Mouse (Mus musculus) stomach, embryonic 14.5 days (tissue): ENCODE results near the gene 9130213A22Rik. TPM values are rescaled to one million over a fixed set of nuclear protein-coding genes. Genes with fewer than 3 reads are reported as not detected.

Experiments
- ATAC-seq: fragments of 200-750 bp; cut with Nextera tagmentation; 2 replicates; pipeline ENCODE4 v1.8.0; 2017; ENCODE audit warnings: low read depth, moderate TSS enrichment; ENCODE audit not compliant: insufficient number of reproducible peaks, insufficient read depth, low FRiP score
- H3K27ac ChIP-seq: fragments of 300-500 bp; sonication (generic); 2 replicates; pipeline ENCODE4 v1.5.1; 2014; ENCODE audit warnings: mild to moderate bottlenecking, low read length, moderate library complexity, mixed read lengths
- H3K27me3 ChIP-seq: fragments of 300-500 bp; sonication (generic); 2 replicates; pipeline ENCODE4 v1.6.1; 2014; ENCODE audit warnings: low read length, control low read depth, mixed read lengths; ENCODE audit not compliant: control insufficient read depth, insufficient read depth
- H3K36me3 ChIP-seq: fragments of 300-500 bp; sonication (generic); 2 replicates; pipeline ENCODE4 v1.6.1; 2014; ENCODE audit warnings: mild to moderate bottlenecking, control low read depth, low read length, moderate library complexity, mixed read lengths; ENCODE audit not compliant: control insufficient read depth, insufficient read depth
- H3K4me1 ChIP-seq: fragments of 300-500 bp; sonication (generic); 2 replicates; pipeline ENCODE4 v1.6.1; 2014; ENCODE audit warnings: low read length, control low read depth, mixed read lengths; ENCODE audit not compliant: control insufficient read depth, insufficient read depth
- H3K4me2 ChIP-seq: fragments of 300-500 bp; sonication (generic); replicated peaks from 2 replicates; pipeline ENCODE4 v1.6.1; 2014; ENCODE audit warnings: low read depth, low read length, control low read depth
- H3K4me3 ChIP-seq: fragments of 300-500 bp; sonication (generic); 2 replicates; pipeline ENCODE4 v1.5.1; 2014; ENCODE audit warnings: low read depth, low read length, control low read depth
- H3K9ac ChIP-seq: fragments of 300-500 bp; sonication (generic); replicated peaks from 2 replicates; pipeline ENCODE4 v1.6.1; 2014; ENCODE audit warnings: low read depth, mild to moderate bottlenecking, control low read depth, low read length, moderate library complexity, mixed read lengths
- H3K9me3 ChIP-seq: fragments of 300-500 bp; sonication (generic); 2 replicates; pipeline ENCODE4 v1.6.1; 2016; ENCODE audit warnings: low read depth, low read length, control low read depth; ENCODE audit not compliant: control insufficient read depth
- WGBS: fragments of 180-500 bp; shearing (Covaris S2); extraction: QIAGEN DNeasy Blood & Tissue Kit; methylation state at CpG from one replicate; pipeline ENCODE4 v1.1.7; 2014; 5-methylcytosine and 5-hydroxymethylcytosine counted together
- polyA plus RNA-seq: library from polyadenylated mRNA; unstranded; fragments of >200 nt; fragmentation: Nextera tagmentation; extraction: Ambion mirVana; gene quantifications from 2 replicates; pipeline ENCODE4 v1.2.1, GENCODE M21; 2014

The 9130213A22Rik gene
- polyA plus RNA-seq: 0.29 and 0.36 TPM in 2 replicates

DNA sequence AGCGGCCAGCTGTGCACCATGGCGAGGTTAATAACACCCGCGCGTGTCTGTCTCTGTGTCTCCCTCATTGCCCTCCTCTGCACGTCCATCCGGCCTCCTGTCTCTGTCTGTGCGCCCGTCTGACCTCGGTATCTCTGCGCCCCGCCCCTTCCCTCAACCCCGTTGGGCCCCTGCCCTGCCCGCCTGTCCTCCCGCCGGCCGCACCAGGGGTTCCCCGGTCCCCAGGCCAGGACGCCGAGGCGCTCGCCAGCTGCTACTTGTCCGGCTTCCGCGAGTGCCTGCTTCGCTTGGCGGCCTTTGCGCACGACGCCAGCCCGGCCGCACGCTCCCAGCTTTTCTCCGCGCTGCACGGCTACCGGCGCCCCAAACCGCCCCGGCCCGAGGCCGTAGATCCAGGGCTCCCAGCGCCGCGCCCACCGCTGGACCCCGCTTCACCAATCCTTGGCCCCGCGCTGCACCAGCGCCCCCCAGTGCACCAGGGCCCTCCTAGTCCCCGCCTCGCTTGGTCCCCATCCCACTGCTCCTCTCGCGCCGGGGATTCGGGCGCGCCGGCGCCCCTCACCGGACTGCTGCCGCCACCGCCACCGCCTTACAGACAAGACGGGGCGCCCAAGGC, at the start of gene 9130213A22Rik:
Gene 9130213A22Rik (minus strand): TSS at position 254 of the 616 bp plus-strand sequence.
- Histone ChIP-seq H3K27ac (peak within 1 kb of the TSS; percentile 87), H3K9ac (peak within 1 kb of the TSS; percentile 60), H3K27me3 (no peaks in the 10 kb centered on the region), H3K4me2 (peak within 1 kb of the TSS; percentile 94), H3K9me3 (no peaks in the 10 kb centered on the region), H3K4me3 (peak within 1 kb of the TSS; percentile 70), H3K4me1 (peaks cover 17% of the 10 kb centered on the region), H3K36me3 (no peaks in the 10 kb centered on the region)
- ATAC-seq: peak; percentile 70
- under 1% methylated on average over 65 of the region's 66 CpGs for WGBS

DNA sequence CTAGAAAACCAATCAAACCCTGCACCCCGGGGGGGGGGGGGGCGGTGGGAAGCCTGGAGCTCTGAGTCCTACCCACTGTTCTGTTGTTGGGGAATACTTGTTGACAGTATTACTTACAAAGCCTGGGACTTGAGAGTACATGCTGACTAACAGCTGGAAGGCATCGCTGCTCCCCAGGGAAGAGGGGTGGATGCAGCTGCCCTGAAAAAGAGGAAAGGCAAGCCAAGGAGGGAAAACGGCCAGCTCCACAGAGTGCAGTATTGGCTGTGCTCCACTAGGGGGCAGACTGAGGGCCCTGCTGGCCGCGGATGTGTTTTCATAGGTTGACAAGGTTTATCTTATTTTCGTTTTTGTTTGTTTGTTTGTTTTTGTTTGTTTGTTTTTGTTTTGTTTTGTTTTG, 49.2 kb upstream of the 9130213A22Rik start:
- no peaks in the 10 kb centered on the region for H3K36me3 ChIP-seq
- no peaks in the 10 kb centered on the region for H3K9me3 ChIP-seq
- no peak for ATAC-seq
- H3K9ac ChIP-seq: no peak overlapping the region
- no peaks in the 10 kb centered on the region for H3K27me3 ChIP-seq
- H3K4me3 ChIP-seq: no peak overlapping the region
- H3K4me1 ChIP-seq: no peaks in the 10 kb centered on the region
- H3K27ac ChIP-seq: no peak overlapping the region
- no peak overlapping the region for H3K4me2 ChIP-seq
- WGBS: 33% methylated on average over 7 of the region's 7 CpGs

DNA sequence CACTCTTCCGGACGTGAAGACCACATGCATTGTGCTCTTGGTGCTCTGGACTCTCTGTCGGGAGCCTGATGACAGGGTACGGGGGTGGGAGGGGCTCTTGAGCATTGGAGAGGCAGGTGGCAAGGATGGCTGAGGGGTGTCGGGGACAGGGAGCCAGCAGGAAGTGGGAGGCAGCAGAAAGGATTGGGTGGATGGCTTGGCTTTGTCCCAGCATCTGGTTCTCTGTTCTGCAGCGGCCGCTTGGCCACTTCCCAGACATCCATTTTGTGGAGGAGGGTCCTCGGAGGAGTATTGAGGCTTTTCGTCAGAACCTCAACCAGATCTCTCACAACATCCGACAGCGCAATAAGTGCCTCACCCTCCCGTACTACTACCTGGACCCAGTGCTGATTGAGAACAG, 46.9 kb upstream of the 9130213A22Rik start:
- no peak overlapping the region for H3K9ac ChIP-seq
- no peaks in the 10 kb centered on the region for H3K27me3 ChIP-seq
- no peaks in the 10 kb centered on the region for H3K9me3 ChIP-seq
- no peaks in the 10 kb centered on the region for H3K36me3 ChIP-seq
- ATAC-seq: no peak
- no peaks in the 10 kb centered on the region for H3K4me1 ChIP-seq
- WGBS: 74% methylated on average over 12 of the region's 12 CpGs
- H3K4me2 ChIP-seq: no peak overlapping the region
- no peak overlapping the region for H3K27ac ChIP-seq
- no peak overlapping the region for H3K4me3 ChIP-seq

DNA sequence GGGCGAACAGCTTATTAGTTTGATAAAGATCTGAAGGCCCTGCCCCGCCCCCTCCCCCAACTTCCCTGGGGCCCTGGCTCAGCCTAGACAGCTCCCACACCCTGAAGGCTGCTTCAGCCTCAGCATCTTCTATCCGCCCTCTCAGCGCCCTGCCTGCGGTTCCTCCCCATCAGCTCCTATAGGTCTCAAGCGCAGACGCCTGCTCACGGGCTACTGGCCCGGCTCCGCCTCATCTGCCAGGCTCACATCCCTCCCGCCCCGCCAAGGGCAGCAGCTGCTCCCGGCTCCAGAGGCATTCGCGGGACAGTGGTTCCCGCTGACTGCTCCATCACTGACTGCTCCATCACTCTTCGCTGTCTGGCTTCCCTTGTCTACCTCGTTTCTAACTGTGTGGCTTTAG, 34.4 kb upstream of the 9130213A22Rik start, which contains the start of gene Alox12b:
Gene Alox12b (plus strand): TSS at position 190 of the 400 bp plus-strand sequence.
- H3K4me2 ChIP-seq: peak within 1 kb of the TSS; percentile 17
- 0 out of 2 replicates have a peak, but pooled peaks cover 7% of the 10 kb centered on the region for H3K4me1 ChIP-seq
- no peak within 1 kb of the TSS for H3K27ac ChIP-seq
- no peaks in the 10 kb centered on the region for H3K36me3 ChIP-seq
- H3K4me3 ChIP-seq: no peak within 1 kb of the TSS
- ATAC-seq: no peak; the same call in 1 of the 2 replicates
- H3K27me3 ChIP-seq: 0 out of 2 replicates have a peak, but pooled peaks cover 8% of the 10 kb centered on the region
- no peaks in the 10 kb centered on the region for H3K9me3 ChIP-seq
- H3K9ac ChIP-seq: no peak within 1 kb of the TSS
- 1% methylated on average over 17 of the region's 18 CpGs for WGBS

DNA sequence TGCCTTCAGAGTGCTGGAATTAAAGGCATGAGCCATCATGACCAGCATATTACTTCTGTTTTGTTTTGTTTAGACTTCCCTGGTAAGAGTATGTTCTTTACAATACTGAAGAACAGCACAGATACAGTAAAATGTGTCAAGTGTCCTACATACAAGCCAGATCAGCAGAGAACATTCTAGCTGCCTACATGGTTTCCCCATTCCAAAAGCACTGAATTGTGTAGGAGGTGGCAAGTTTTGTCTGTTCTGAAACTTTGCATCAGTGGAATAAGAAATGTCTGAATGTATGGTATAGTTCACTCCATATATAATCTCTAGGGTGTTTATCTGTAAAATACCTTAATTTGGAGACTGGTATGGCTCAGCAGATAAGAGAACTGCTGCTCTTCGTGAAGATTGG, 33.0 kb upstream of the 9130213A22Rik start:
- H3K4me3 ChIP-seq: no peak overlapping the region
- H3K9me3 ChIP-seq: no peaks in the 10 kb centered on the region
- H3K4me1 ChIP-seq: 0 out of 2 replicates have a peak, but pooled peaks cover 7% of the 10 kb centered on the region
- no peak for ATAC-seq
- no peak overlapping the region for H3K9ac ChIP-seq
- no peaks in the 10 kb centered on the region for H3K36me3 ChIP-seq
- no peak overlapping the region for H3K27ac ChIP-seq
- 50% methylated on average over 1 of the region's 1 CpGs for WGBS
- H3K27me3 ChIP-seq: 0 out of 2 replicates have a peak, but pooled peaks cover 8% of the 10 kb centered on the region
- H3K4me2 ChIP-seq: no peak overlapping the region

DNA sequence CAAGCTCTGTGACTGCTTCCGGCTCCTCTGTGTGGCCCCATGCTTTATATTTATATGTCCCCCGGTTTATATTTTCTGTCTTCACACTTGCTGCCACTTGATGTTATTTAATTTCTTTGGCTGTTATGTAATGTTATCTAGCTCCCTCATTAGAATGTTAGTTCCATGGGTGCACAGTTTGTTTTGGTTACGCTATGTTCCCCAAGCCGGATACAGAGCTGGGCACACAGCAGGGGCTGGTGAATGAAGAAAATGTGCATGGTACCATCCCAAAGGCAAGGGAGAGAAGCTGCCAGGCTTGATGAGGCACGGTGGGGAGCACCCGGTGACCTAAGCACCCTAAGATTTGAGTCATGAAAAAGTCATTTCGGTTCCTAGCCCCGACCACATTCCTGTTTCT, 31.4 kb upstream of the 9130213A22Rik start:
- H3K4me2 ChIP-seq: no peak overlapping the region
- H3K4me1 ChIP-seq: 0 out of 2 replicates have a peak, but pooled peaks cover 7% of the 10 kb centered on the region
- H3K27me3 ChIP-seq: 0 out of 2 replicates have a peak, but pooled peaks cover 8% of the 10 kb centered on the region
- ATAC-seq: no peak
- no peak overlapping the region for H3K27ac ChIP-seq
- H3K9ac ChIP-seq: no peak overlapping the region
- H3K4me3 ChIP-seq: no peak overlapping the region
- H3K36me3 ChIP-seq: no peaks in the 10 kb centered on the region
- H3K9me3 ChIP-seq: no peaks in the 10 kb centered on the region
- 83% methylated on average over 8 of the region's 8 CpGs for WGBS

DNA sequence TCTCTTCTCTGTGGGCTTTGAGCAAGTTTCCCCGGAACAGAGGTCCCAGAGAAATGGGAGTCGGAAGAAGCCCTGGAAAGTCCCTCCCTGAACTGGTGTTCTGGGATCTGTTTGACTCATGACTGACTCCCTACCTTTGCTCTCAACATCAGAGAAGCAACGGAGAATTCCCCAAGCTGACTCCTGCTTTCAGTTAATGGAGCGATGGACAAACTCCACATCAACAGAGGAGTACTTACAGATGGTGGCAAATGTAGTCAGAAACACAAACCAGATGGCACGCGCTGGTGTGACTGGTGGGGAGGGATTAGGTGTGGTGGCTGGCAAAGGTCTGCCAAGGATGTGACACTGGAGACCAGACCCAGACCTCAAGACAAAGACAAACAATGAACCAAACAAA, 28.6 kb upstream of the 9130213A22Rik start:
- peak overlapping the region; percentile 17; the same call in 1 of the 2 replicates for H3K4me3 ChIP-seq
- no peak overlapping the region for H3K9ac ChIP-seq
- H3K27me3 ChIP-seq: no peaks in the 10 kb centered on the region
- H3K36me3 ChIP-seq: no peaks in the 10 kb centered on the region
- no peaks in the 10 kb centered on the region for H3K9me3 ChIP-seq
- 58% methylated on average over 6 of the region's 6 CpGs for WGBS
- peak overlapping the region; percentile 40 for H3K4me2 ChIP-seq
- no peak for ATAC-seq
- H3K4me1 ChIP-seq: no peaks in the 10 kb centered on the region
- H3K27ac ChIP-seq: no peak overlapping the region

DNA sequence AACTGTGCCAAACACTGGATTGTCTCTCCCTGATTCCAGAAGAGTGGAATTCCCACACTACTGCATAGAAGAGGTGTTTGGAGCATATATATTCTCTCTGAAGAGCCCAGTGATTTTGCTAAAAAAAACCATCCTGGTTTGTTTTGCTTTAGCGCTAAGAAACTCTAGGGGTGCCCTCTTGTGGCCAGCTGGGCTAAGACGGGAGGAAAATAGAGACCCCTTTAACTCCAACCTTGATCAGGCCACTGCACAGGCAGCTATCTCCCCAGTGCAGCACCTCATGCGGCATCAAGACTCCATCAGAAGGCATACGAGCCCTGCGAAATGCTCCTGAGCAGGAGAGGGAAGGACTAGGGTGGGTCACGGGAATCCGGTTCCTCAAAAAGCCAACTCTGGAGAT, 28.1 kb upstream of the 9130213A22Rik start:
- Histone ChIP-seq H3K4me3 (peak overlapping the region; percentile 17), H3K27ac (no peak overlapping the region), H3K9ac (no peak overlapping the region), H3K36me3 (no peaks in the 10 kb centered on the region), H3K4me2 (peak overlapping the region; percentile 40), H3K27me3 (no peaks in the 10 kb centered on the region), H3K9me3 (no peaks in the 10 kb centered on the region), H3K4me1 (no peaks in the 10 kb centered on the region)
- 2% methylated on average over 7 of the region's 7 CpGs for WGBS
- ATAC-seq: no peak
